Mouse (Mus musculus): ENCODE data around the gene Csdc2. TPM values are rescaled to one million over a fixed set of nuclear protein-coding genes. Genes with fewer than 3 reads are reported as not detected.
"Not testable (repeated sequence)": the region's sequence is repeated elsewhere in the genome, so short reads cannot be mapped to it uniquely, and the experiment has no call there.

The Csdc2 gene
- polyA plus RNA-seq, 1 experiment from 2014 or later = 7.0 TPM

DNA sequence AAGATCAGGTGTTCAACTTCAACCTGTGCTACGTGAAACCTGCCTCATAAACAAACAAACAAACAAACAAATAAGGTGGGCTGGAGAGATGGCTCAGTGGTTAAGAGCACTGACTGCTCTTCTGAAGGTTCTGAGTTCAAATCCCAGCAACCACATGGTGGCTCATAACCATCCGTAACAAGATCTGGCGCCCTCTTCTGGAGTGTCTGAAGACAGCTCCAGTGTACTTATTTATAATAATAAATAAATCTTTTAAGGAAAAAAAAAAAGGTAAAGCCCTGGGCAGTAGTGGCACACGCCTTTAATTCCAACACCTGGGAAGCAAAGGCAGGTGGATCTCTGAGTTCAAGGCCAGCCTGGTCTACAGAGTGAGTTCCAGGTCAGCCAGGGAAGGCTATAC, 27.8 kb upstream of the Csdc2 start:
- H3K4me3 ChIP-seq; H3K27ac ChIP-seq (replicated peaks); H3K9ac ChIP-seq; ATAC-seq (ENCODE audit: extremely low read depth, insufficient number of reproducible peaks, low FRiP score, low TSS enrichment); H3K27me3 ChIP-seq (replicated peaks); H3K4me1 ChIP-seq; H3K9me3 ChIP-seq; H3K4me2 ChIP-seq: not testable (repeated sequence)
- WGBS = 87% methylated on average over 4 of the region's 4 CpGs
- peaks cover 100% of the 10 kb centered on the region for H3K36me3 ChIP-seq

DNA sequence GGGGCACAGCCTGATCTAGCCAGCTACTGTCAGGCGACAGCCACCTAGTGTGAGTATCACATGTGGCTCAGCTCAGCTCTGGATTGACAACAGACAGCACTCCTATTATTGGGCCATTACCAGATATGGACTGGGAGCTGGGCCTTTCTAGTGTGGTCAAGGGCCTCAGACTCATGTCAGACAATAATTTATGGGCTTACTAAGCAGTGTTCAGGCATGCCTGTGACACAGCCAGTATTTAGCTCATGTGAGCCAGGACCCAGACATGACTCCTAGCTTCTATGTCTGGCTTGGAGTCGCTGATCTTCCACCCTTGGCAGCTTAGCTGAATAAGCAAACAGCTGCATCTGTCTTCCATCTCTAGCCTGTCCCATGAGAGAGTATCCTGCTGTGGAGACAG, 24.1 kb upstream of the Csdc2 start:
- Histone ChIP-seq H3K9me3 (no peaks in the 10 kb centered on the region), H3K36me3 (peaks cover 98% of the 10 kb centered on the region), H3K27ac (replicated peaks) (no peak overlapping the region), H3K4me2 (no peak overlapping the region), H3K9ac (no peak overlapping the region), H3K27me3 (replicated peaks) (no peaks in the 10 kb centered on the region), H3K4me1 (no peaks in the 10 kb centered on the region), H3K4me3 (no peak overlapping the region)
- 54% methylated on average over 2 of the region's 2 CpGs for WGBS
- ATAC-seq (ENCODE audit: extremely low read depth, insufficient number of reproducible peaks, low FRiP score, low TSS enrichment) = no peak

DNA sequence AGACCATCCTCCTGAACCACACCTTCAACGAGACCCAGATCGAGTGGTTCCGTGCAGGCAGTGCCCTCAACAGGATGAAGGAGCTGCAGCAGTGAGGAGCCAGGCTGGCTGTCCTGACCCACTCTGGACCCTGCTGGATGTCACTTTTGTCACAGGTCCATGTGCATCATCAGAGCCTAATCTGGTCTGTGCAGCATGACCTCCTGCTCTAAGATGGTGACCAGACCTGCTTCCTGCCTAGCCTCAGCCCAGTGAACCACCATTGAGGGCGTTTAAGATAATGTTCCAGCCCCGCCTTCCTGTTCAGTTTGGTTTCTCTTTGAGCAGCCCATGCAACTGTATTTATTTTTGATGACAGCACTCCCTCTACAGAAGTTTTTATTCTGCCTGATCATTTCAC, 21.9 kb upstream of the Csdc2 start:
- no peaks in the 10 kb centered on the region for H3K27me3 ChIP-seq (replicated peaks)
- H3K4me3 ChIP-seq = no peak overlapping the region
- H3K9ac ChIP-seq = no peak overlapping the region
- no peak overlapping the region for H3K27ac ChIP-seq (replicated peaks)
- H3K4me2 ChIP-seq = no peak overlapping the region
- no peak for ATAC-seq (ENCODE audit: extremely low read depth, insufficient number of reproducible peaks, low FRiP score, low TSS enrichment)
- no peaks in the 10 kb centered on the region for H3K9me3 ChIP-seq
- no peaks in the 10 kb centered on the region for H3K4me1 ChIP-seq
- 72% methylated on average over 5 of the region's 5 CpGs for WGBS
- H3K36me3 ChIP-seq = peaks cover 81% of the 10 kb centered on the region

DNA sequence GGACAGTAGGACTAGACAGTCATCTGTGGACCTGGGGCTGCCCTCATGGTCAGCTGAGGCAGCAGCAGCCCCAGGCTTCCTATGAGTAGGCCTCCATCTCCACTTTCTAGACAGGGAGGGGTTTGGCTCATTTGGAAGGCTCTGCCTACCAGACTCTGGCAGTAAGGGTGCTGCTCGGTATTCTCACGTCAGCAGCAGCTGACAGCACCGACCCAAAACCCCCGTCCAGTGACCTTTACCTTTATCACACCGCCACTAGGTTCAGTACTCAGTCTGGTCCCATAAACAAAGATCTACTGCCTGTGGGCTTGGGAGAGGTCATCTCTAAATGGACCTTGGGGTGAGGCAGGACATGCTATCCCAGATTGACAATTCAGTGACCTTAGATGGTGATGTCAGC, 20.9 kb upstream of the Csdc2 start:
- H3K36me3 ChIP-seq = peaks cover 73% of the 10 kb centered on the region
- ATAC-seq (ENCODE audit: extremely low read depth, insufficient number of reproducible peaks, low FRiP score, low TSS enrichment) = no peak
- H3K4me2 ChIP-seq = no peak overlapping the region
- no peak overlapping the region for H3K27ac ChIP-seq (replicated peaks)
- no peaks in the 10 kb centered on the region for H3K9me3 ChIP-seq
- no peak overlapping the region for H3K9ac ChIP-seq
- H3K4me1 ChIP-seq = no peaks in the 10 kb centered on the region
- H3K4me3 ChIP-seq = no peak overlapping the region
- H3K27me3 ChIP-seq (replicated peaks) = no peaks in the 10 kb centered on the region
- 71% methylated on average over 5 of the region's 5 CpGs for WGBS

DNA sequence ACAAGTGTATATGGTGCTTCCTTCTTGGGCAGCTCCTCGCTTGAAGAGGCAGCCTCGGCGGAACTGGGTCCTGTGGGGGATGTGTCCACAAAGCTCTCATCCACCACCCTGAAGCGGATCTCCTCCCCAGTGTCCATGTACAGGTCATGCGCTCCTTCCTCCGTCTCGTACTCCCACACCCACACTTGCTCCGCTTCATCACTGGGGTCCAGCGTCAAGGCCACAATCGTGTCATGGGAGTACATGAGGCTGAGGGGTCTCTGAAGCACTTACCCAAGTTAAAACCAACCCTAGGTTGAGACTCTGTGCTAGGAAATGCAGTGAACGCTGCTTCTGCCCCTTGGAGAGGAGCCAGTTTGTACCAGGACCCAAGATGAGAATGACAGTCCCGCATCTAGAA, 19.4 kb upstream of the Csdc2 start:
- Histone ChIP-seq H3K9me3 (no peaks in the 10 kb centered on the region), H3K36me3 (peaks cover 59% of the 10 kb centered on the region), H3K4me2 (no peak overlapping the region), H3K4me1 (no peaks in the 10 kb centered on the region), H3K27ac (replicated peaks) (no peak overlapping the region), H3K9ac (no peak overlapping the region), H3K27me3 (replicated peaks) (no peaks in the 10 kb centered on the region), H3K4me3 (no peak overlapping the region)
- no peak for ATAC-seq (ENCODE audit: extremely low read depth, insufficient number of reproducible peaks, low FRiP score, low TSS enrichment)
- WGBS = 83% methylated on average over 12 of the region's 12 CpGs

DNA sequence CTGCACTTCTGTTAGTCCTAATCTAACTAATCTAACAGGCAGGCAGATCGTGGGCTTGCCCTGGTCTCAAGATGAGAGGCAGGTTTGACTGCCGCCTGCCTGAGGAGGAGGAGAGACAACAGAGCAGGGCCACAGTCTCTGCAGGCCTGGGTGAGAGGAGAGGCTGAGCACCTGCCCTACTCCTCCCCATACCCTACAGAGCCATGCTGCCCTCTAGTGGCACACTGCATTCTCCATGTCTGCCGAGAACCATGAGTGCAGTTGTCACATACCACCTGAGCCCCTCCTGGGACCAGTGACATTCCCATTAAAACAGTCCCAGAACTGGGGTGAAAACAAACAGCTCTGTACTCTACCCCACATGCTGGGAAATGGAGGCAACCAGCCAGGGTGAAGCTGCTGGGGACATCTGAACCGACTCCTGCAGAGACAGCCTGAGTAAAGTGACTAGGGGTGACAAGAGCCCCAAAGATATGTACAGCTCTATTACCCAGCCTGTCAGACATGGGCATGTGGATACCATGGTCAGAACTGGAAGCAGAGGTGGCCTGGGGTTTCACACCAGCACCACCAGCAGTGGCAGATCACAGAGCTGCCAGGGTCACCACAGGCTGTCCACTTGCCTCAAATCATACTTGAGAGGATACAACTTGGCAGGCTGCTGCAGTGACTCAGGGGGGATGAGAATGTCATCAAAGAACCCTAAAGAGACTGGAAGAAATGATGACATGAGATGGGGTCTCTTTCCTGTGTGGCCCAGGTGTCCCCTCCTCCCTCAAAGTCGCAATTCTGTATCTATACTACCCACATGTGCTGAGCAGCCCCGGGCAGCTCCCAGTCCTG, 18.7 kb upstream of the Csdc2 start:
- peaks cover 53% of the 10 kb centered on the region for H3K36me3 ChIP-seq
- H3K9me3 ChIP-seq = no peaks in the 10 kb centered on the region
- ATAC-seq (ENCODE audit: extremely low read depth, insufficient number of reproducible peaks, low FRiP score, low TSS enrichment) = no peak
- H3K27me3 ChIP-seq (replicated peaks) = no peaks in the 10 kb centered on the region
- H3K4me3 ChIP-seq = no peak overlapping the region
- no peaks in the 10 kb centered on the region for H3K4me1 ChIP-seq
- 51% methylated on average over 6 of the region's 6 CpGs for WGBS
- H3K4me2 ChIP-seq = no peak overlapping the region
- H3K27ac ChIP-seq (replicated peaks) = no peak overlapping the region
- H3K9ac ChIP-seq = no peak overlapping the region

DNA sequence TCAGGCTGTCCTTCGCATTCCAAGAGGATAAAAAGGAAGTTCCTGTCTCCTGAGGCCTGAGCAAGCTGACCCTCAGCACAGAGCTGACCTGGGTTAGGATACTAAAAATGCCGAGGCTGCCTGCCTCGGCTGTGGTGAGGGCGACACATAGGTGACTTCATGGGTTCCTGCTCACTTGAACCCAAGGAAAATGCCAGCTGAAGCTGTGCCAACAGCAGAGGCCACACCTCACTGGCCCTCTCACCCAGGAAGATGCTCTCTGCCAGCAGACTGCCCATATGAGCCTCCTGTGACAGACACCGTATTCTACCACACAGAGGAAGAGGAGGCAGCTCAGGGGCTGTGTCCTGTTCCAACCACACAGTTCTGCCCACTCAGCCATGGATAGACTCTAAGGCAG, 17.5 kb upstream of the Csdc2 start:
- Histone ChIP-seq H3K9me3 (no peaks in the 10 kb centered on the region), H3K27ac (replicated peaks) (no peak overlapping the region), H3K9ac (no peak overlapping the region), H3K4me1 (no peaks in the 10 kb centered on the region), H3K4me3 (no peak overlapping the region), H3K36me3 (peaks cover 44% of the 10 kb centered on the region), H3K27me3 (replicated peaks) (no peaks in the 10 kb centered on the region), H3K4me2 (no peak overlapping the region)
- ATAC-seq (ENCODE audit: extremely low read depth, insufficient number of reproducible peaks, low FRiP score, low TSS enrichment) = no peak
- 73% methylated on average over 5 of the region's 5 CpGs for WGBS

DNA sequence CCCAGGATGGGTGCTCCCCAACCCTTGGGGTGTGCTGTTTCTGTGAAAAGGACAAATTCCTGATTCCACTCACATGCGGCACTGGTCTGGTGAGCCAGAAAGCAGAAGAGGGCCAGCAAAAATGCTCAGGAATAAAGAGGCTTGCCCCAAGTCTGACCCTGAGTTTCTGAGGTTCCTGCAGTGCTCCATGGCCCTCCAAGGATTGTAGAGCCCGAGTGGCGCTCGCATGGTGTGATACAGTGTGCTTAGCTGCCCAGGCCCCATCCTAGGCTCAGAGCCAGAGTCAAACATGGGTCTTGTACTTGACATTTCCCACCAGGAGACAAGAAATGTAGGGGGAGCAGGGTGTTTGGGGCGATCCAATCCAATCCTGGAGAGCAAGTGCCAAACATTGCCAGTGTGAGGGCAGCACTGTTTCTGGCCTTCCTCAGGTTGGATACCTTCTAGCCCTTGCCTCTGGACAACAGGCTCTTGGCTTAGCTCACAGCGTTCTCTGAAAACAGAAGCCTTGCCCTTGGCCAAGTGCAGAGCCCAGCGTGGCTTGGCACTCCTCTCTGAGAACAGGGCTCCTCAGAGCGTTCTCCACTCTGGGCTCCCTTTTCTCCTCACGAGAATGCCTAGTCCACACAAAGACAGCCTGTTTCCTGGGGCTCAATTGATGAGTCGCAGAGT, 15.9 kb upstream of the Csdc2 start:
- H3K36me3 ChIP-seq = peaks cover 28% of the 10 kb centered on the region
- peaks cover 12% of the 10 kb centered on the region for H3K4me1 ChIP-seq
- no peak for ATAC-seq (ENCODE audit: extremely low read depth, insufficient number of reproducible peaks, low FRiP score, low TSS enrichment)
- H3K27me3 ChIP-seq (replicated peaks) = no peaks in the 10 kb centered on the region
- H3K9ac ChIP-seq = no peak overlapping the region
- 80% methylated on average over 10 of the region's 10 CpGs for WGBS
- H3K4me3 ChIP-seq = no peak overlapping the region
- H3K27ac ChIP-seq (replicated peaks) = no peak overlapping the region
- no peak overlapping the region for H3K4me2 ChIP-seq
- H3K9me3 ChIP-seq = no peaks in the 10 kb centered on the region

DNA sequence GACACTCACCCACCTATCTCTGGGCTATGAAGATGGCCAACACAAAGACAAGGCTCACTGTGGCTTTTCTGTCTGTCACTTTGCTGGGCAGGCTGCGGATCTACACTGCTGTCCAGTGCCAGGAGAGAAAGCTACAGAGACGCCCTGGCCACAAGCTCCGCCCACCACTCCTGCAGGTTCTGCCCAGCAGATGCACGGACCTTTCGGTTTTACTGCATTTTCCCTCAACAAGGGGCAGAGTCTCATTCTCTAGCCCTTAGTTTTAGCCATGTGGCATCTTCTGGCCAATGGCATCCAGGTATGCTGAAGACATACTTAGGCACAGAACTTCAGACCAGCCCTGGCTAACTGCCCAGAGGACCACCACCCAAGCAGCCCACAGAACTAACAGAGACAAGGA, 15.3 kb upstream of the Csdc2 start:
- Histone ChIP-seq H3K27me3 (replicated peaks) (no peaks in the 10 kb centered on the region), H3K4me3 (no peak overlapping the region), H3K4me2 (no peak overlapping the region), H3K36me3 (peaks cover 22% of the 10 kb centered on the region), H3K9me3 (no peaks in the 10 kb centered on the region), H3K4me1 (peaks cover 12% of the 10 kb centered on the region), H3K9ac (no peak overlapping the region), H3K27ac (replicated peaks) (no peak overlapping the region)
- no peak for ATAC-seq (ENCODE audit: extremely low read depth, insufficient number of reproducible peaks, low FRiP score, low TSS enrichment)
- 56% methylated on average over 5 of the region's 5 CpGs for WGBS

DNA sequence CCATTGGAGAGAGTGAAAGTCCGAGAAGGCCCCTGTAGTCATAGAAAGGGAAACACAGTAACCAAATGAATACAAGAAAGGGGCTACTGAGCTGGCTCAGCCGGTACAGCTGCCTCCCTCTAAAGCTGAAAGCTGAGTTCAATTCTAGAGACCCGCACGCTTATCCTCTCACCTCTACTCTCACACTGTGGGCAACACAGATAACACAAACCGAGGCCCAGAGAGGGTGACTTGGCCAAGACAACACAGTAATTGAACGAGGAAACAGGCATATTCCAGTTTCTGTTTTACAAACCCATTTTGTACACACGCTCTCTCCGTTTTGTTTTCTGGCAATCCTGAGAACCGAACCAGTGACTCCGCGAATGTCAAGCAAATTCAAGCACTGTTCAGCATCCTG, 11.6 kb upstream of the Csdc2 start:
- Histone ChIP-seq H3K4me1 (peaks cover 19% of the 10 kb centered on the region), H3K27me3 (replicated peaks) (no peaks in the 10 kb centered on the region), H3K36me3 (peaks cover 6% of the 10 kb centered on the region; the same call in 1 of the 2 replicates), H3K27ac (replicated peaks) (no peak overlapping the region), H3K4me2 (peak overlapping the region; percentile 81), H3K9me3 (no peaks in the 10 kb centered on the region), H3K4me3 (peak overlapping the region; percentile 73), H3K9ac (peak overlapping the region; percentile 82)
- 73% methylated on average over 11 of the region's 11 CpGs for WGBS
- ATAC-seq (ENCODE audit: extremely low read depth, insufficient number of reproducible peaks, low FRiP score, low TSS enrichment) = no peak

DNA sequence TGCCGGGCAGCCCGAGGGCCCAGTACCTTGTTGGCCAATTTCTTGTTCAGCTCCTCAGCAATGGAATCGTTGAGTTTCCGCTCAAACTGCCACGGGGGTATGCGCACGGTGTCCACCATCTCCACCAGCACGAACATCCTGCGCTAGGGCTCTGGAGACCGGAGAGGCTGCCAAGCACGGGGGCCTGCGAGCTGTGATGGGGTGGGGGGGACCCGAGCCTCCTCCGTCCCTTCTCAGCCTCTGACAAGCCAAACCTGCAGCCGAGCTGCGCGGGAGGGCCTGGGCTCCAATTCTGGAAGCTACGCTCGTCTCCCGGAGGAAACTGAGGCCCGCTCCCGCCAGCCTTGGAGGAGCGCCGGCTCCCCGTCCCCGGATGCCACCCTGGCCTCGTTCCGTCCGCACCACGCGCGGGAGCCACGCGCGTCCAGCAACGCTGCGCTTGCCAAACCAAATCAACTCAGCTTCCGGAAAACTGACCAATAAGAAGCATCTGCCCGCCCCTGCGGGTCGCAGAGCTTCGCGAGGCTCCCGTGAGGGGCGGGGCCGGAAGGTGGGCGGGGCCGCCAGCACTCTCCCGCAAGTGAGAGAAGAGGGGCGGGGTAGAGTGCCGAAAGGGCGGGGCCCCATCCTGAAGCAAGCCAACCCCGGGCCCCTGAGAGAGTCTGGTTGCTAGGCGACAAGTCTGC, 10.7 kb upstream of the Csdc2 start, which contains the start of gene Polr3h:
Polr3h (minus strand) TSS at position 481 of the 686 bp plus-strand sequence.
- Histone ChIP-seq H3K4me1 (peaks cover 19% of the 10 kb centered on the region), H3K27me3 (replicated peaks) (no peaks in the 10 kb centered on the region), H3K4me3 (peak within 1 kb of the TSS; percentile 73), H3K36me3 (peaks cover 6% of the 10 kb centered on the region; the same call in 1 of the 2 replicates), H3K4me2 (peak within 1 kb of the TSS; percentile 81), H3K9me3 (no peaks in the 10 kb centered on the region), H3K9ac (peak within 1 kb of the TSS; percentile 82), H3K27ac (replicated peaks) (peak within 1 kb of the TSS; percentile 25)
- WGBS = under 1% methylated on average over 54 of the region's 54 CpGs
- peak; percentile 96; the same call in 1 of the 2 replicates for ATAC-seq (ENCODE audit: extremely low read depth, insufficient number of reproducible peaks, low FRiP score, low TSS enrichment)

All from heart, embryonic 13.5 days (tissue).